Mouse (Mus musculus) right cerebral cortex, postnatal 14 days (tissue): ENCODE results near the gene Abhd17a.

ENCODE experiments used
- DNase-seq: peaks from one replicate; pipeline ENCODE4 v3.0.0; 2022

Gene Abhd17a

DNA sequence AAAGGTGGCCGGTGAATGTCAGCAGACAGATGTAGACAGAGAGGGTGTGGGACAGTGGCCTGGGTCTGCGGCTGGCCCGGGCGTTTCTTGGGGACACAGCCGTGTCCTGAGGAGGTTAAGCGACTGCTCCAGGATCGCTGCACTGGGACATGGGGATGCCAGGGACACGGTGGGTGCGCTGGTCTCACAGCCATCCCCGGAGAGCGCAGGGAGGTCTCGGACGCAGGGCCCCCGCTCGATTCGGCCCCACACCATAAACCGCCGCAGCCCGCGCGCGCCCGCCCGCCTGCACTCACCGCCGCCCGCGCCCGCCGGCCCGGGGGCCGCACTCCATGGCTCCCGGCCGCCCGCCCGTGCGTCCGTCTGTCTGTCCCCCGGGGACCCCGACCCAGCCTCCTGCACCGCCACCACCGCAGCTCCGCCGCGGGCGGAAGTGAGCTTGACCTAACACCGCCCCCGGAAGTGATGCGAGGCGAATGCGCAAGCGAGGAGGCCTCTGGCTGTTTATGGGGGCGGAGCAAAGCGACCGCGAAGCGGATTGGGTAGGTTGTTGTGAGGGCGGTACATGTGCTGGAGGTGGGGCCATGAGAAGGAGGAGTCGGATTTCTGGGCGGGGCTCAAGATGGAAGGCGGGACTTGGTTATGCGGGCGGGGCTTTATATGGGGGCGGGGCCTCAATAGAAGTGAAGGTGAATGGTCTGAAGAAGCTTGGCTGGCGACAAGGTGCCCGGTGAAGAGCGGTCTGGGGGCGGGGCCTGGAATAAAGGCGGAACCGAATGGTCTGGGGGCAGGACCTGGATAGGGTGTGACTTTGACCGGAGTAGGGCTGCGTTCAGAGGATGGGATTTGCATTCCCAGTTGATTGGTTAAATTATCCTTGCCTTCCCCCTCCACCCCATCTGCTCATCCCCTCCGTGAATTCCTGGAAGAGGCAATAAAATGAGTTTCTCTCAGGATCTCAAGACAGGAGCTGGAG, at the start of gene Abhd17a:
Abhd17a (minus strand) TSS at position 463 of the 976 bp plus-strand sequence.
- peak; percentile 93 for DNase-seq

DNA sequence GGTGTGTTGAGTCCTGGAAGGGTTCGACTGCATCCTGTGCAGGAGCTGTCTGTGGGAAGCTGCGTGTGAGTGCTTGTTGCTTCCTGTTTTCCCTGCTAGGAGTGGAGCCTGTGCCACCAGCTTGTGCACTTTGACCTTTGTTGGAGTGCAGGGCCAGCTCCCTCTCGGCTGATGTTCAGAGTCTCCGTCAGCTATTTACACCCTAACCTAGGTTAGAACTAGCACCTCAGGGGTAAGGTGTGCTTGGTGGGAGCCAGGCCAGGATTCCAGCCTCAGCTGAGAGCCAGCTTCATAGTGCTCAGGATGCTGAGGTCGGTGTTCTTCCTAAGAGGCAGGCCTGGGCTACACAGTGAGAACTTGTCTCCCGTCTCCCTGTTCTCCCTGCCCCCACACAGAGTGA, 45.2 kb upstream of the Abhd17a start:
- DNase-seq = no peak

DNA sequence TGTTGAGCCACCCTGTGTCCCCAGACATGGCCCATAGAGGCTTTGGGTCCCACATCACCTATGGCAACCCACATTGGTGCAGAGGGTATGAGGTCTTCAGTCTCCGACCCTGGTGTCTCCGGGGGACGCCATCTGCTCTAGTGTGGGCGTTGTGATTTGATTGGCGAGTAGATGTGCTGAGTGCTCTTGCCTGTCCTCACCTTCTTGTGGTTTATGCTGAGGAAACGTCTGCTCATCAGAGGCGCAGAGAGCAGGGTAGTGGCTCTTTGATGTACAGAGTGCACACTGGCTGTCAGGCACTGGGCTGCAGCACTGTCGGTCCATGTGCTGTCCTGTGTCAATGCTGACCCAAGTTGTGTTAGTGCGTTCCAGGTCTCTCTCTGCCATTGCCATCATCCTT, 38.8 kb upstream of the Abhd17a start:
- DNase-seq = no peak

DNA sequence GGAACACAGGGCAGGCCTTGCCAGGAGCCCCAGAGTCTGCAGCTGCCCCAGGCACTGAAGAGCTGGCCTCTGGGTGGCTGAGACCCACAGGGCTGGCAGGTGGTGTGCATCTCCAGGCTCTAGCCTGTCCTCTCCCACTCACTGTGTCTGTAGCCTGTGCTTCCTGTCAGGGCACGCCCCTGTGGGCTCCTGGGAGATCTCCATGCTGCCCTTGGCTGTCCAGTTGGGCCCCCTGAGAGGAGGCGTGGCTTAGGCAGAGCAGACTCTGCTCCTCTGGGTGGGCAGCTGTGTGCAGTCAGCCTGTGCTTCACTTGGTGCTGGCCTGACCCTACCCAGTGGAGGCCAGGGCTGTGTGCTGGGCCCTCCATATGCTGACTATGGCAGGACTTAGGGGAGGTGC, 37.5 kb upstream of the Abhd17a start:
- no peak for DNase-seq

DNA sequence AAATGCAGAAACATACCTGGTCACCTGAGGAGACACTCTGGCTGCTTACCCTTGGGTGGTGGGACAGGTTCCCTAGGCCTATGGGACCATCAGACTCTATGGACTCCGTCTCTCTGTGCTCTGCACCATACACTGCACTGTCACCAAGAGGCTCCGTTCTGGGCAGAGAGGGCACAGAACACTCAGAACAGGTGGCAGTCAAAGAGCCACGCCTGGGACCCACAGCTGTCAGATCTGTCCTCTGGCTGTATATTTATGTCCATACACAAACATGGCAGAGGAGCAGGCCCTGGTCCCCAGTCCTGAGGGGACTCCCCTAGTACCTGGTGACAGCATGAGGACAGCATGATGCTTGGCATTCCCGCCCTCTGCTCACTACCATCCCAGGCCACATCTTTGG, 35.6 kb upstream of the Abhd17a start:
- no peak for DNase-seq

DNA sequence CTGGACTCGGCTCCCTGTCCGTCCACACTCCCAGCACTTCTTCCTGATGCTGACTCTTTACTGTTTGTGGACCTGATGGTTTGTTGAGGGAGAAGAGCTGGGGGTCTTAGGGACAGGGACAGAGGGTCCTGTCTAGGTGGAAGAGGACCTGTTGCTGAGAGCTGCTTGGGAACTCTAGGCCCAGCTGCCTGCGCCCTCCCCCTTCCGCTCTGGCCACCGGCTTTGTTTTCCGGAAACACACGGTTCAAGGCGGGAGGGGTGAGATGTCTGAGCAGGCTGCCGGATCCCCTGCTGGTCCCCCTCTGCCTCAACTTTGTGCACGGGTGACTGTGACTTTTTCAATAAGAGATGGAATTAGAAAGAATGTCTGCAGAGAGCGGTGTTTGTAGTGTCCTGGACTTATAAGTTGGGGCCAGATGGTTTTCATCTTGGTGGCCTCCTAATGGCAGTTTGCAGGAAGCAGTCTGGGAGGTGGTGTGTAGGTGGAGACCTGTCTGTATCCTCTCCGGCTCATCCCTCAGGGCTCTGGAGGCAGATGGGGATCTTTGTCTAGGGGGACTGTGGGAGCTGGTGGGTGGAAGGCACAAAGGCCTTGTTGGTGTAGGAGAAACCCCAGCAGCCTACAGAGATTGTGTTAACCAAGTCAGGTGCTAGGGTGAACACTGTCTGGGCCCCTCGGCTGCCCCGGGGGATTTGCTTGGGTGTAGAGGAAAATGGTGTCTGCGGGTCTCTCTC, 33.5 kb upstream of the Abhd17a start:
- DNase-seq = no peak

DNA sequence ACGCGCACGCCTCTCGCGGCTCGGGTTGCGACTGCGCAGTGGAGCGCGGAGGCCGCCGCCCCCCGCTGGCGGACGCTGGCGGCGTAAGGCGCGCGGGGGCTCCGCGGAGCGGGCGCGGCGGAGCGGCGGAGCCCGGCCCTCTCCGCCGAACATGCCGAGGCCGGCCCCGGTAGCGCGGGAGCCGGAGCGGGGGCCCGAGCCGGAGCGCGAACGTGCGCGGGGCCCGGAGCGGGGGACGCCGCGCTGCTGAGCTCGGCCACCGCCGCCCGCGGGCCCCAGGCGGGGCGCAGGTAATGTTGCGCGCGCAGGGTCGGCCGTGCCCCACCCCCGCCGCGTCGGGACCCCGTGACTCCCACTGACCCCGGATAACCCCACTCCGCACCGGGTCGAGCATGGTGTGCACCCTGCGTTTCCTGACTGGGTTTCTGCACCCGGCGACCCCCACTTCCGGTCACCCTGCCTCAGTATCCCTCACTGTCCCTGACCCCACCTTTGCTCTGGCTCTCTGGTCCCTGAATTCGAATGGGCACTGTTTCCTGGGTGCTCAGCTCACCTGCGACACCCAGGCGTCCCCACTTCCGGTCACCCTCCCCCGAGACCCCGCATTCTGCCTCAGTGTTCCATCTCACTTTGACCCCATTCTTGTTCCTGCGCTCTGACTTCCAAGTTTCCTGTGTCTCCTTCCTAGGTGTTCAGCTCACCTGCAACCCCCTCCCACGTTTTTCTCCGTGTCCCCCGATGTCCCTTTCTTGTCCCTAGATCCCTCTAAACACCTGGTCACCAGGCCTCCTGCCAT, 32.7 kb upstream of the Abhd17a start, which contains the start of gene Csnk1g2:
Csnk1g2 (plus strand) TSS at position 178 of the 796 bp plus-strand sequence.
- DNase-seq = peak; percentile 69

DNA sequence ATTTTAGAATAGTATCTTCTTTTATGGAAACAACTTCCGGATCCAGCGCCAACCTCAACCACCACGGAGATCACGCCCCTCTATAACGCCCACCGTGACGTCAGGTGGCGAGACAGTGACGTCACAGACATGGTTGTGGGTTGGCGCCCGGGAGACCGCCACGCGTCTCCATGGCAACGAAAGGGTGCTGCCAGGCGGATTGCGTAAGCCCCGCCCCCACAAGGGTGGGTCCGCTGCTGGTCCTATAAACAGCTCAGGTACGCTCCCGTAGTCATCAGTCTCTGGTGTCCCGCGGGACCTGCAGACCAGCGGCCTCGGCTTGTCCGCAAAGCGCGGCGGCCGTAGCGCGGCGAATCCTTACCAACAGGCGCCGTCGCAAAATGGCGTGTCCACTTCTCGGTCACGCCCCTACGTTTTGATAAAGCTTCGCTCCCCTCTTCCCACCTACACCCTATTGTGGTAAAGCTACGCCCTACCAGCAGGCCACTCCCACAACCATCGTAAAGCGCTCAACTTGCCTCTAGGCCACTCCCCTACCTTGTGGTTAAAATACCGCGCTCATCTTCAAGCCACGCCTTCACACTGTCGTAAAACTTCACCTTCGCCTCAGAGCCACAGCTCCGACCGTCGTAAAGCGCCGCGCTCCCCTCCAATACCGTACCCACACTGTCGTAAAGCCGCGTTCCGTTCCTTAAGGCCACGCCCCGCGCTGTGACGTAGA, 32.0 kb upstream of the Abhd17a start:
- peak; percentile 100 for DNase-seq

DNA sequence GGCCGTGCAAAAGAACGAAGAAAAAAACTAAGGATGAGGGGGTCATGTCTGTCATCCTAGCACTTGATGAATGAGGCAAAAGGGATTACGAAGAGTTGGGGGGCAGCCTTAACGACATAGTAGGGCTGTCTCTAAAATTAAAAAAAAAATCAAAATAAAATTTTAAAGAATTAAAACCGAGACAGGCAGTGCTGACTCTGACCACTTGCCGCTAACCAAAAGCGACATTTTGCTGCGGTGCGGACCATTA, 31.5 kb upstream of the Abhd17a start:
- no peak for DNase-seq

DNA sequence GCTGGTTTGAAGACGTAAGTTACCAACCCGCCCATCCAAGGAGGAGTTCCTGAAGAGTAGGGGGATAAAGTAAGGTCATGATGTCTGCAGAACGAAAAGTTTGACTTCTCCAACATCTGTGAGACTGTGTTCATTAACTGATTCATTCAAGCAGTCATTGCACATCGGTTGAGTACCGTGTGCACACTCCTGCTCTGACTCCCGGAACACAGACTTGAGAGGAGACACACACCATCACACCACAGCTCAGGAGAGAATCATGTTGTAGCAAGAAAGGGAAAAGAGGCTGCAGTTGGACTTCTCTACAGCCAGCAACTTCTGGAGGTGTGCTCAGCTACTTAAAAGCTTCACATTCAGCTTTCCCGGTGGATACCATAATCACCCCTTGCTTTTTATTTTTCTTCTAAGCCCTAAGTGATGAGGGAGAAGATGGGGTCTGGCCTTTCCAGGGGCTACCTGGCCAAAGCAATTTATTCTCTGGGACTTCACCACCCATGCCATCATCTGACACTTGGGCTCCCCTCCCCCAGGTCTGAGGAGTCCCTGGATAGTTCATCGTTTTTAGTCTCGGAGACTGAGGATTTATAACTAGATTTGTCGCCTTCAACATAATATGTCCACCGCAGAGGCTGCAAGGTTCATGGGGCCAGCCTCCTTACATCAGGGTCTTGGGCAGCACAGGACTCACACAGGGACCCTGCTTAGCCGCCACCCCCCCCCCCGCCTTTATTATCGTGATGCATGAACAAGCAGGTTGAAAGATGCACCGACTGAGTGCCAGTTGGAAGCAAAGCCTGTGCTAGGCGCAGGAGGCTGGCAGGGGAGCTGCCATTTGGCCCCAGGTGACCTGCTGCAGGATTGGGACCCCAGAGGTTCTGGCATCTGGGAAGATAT, 30.9 kb upstream of the Abhd17a start:
- no peak for DNase-seq

DNA sequence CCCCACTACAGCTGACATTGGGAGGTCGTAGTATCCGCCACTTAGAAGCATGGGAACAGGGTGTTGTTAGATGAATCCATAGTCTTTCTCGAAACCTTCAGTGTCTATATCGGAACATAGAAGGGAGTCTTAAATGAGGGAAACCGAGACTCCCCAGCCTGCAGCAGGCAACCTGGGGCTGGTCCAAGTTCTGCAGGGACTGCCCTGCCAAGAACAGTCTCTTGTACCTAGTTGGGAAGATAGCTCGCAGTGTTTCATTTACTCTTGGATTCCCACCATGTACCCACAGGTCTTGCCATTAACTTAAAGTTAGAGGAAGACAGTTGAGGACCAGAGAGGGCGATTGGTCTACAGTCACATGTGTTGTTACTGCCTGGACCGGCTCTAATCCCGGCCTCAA, 30.2 kb upstream of the Abhd17a start:
- no peak for DNase-seq

DNA sequence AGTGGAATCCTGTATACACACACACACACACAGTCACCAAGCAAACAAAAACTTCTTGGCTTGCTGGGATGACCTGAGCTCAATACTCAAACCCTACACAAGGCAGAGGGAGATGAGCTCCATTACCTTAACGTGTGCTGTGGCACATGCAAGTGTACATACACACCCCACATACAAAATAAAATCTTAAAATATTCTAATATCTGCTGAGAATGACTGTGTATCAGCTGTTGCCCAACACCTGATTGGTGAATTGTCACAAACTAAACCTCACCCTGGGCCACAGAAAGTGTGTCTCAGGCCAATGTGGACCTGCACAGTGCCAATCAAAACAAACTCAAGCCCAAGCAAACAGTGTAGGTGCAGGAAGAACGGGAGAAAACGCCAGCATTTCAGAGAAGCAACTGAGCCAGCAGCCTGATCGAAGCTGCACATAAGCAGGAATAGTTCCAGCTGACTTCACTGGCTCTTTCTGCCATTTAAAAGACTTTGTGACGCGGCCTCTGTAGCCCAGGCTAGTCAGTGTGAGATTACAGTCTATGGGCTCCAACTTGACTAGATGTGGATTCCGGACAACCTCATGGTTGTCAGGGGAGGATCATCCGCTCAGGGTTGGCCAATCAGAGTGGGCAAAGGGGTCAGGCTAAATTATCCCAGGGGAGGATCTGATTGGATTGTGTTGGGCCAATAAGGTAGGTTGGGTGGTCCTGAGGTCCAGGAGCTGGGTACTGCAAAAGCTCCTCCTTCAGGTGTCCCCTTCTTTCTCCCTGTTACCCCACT, 29.5 kb upstream of the Abhd17a start:
- no peak for DNase-seq

DNA sequence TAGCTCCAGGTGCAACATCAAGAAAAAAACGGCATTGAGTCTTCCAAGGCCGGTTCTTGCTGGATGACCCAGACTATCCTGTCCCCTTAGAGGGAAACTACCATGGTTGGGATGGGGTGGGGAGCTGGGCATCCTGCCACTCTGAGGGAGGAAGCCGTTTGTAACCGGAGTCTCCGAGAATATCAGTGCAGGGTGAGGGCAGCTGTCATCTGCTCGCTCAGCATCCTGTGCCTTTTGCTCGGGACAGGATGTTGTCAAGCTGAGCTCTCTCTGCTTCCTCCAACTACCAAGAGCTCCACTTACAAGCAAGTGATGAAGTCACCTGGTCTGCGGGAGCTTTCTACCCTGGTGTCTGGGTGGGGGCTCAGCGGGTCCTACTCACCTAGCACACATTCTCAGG, 28.0 kb upstream of the Abhd17a start:
- DNase-seq = no peak

DNA sequence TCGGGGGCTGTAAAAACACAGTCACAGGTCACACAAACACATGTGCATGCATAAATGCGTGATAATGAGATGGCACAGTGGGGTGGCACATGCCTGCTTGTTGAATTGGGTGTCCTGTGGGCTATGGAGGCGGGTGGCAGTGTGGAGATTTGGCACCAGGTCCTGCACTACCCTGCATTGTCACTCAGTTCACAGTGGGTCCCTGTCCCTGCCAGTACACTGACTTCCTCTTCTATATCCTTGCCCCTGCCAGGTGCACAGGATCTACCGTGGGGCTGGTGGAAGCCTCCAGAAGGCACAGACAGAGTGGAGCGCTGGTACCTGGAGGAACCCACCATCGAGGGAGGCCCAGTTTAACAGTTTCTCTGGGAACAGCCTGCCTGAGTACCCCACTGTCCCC, 24.2 kb upstream of the Abhd17a start:
- DNase-seq = no peak

DNA sequence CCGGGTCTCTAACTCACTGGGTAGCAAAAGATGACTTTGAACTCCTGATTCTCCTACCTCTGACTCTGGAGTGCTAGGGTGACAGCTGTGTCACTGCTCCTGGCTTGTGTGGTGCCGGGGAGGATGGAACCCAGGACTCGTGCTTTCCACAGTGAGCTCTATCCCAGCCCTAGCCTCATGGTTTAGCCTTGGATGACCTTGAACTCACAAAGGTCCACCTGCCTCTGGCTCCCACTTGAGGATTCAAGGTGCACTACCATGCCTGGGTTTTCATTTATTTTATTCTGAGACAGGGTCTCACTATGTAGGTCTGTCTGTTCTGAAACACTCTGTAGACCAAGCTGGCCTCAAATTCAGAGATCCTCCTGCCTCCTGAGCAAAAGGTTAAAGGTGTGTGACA, 23.7 kb upstream of the Abhd17a start:
- DNase-seq = no peak

DNA sequence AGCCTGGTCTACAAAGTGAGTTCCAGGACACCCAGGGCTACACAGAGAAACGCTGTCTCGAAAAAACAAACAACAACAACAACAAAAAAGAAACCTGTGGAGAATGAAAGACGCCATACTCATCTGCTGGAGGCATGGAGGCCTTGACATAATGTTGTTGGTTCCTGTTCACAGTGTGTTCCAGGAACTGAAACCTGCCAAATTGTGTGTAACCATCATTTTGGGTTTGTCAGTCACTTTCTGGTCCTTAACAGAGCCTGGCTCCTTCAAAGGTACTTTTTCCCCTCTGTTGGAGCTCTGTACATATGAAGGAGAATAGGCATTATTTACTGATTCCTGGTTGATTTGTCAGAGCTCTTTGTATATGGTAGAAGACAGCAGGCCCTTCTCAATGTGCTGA, 21.8 kb upstream of the Abhd17a start:
- no peak for DNase-seq

DNA sequence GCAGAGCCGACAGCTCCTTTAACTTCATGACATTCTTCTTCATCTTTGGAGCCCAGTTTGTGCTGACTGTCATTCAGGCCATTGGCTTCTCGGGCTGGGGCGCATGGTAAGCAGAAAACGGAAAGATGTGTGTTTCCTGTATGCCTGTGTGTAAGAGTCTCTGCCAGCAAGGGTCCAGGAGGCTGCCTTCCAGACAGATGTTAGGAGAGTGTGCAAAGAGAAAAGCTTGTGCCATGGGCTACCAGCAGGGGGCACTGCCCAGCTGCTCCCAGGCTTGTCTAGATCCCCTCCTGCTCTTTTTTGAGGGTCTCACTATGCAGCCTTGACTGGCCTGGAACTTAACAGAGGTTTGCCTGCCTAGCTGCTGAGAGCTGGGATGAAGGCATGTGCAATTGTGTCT, 20.9 kb upstream of the Abhd17a start:
- peak; percentile 47 for DNase-seq

DNA sequence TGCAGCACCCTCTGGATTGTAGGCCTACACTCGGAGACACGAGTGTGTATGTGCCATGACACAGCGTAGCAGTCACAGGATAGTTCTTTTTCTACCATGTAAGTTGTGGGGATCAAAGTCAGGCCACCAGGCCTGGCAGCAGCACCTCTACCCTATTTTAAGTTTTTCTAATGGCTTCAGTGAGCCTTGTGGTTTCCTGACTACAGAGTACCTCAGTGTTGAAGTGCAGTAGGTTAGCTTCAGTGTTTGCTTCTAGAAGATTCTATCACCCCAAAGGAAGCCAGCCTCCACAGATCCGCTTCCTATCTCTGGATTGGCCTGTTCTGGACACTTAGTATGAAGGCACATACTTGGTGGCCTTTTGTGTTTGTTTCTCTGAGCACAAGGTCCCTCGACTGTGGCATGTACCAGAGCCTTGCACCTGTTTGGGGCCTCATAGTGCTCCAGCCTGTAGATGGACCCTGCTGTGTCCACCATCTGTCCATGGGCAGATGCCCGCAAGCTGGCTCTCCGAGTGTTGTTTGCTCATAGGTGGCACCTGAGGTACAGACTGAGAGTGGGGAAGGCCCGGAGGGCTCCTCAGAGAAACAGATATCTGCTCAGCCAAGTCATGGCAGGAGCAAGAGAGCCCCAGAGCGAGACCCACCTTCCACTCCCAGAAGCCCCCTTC, 20.1 kb upstream of the Abhd17a start:
- DNase-seq = no peak

DNA sequence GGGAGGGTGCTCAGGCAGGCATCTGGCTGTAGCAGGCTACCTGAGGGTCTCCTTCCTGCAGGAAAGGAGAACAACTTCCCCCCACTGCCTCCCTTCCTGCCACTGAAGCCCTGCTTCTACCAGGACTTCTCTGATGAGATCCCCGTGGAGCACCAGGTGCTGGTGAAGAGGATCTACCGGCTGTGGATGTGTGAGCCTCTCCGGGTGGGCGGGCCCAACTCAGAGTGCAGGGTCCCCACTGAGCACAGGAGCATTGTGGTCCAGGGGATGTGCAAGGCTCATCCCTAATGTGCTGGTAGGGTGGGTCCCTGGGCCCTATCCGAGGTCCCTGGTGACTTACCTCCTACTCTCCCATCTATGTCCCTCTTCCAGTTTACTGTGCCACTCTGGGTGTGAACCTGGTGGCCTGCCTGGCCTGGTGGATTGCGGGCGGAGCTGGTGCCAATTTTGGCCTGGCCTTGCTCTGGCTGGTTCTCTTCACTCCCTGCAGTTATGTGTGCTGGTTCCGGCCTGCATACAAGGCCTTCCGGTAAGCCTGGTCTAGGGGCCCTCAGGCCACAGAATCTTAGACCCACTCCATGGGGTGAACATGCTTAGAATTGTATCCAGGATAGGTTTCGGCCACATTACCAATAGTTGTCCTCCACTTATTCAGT, 19.3 kb upstream of the Abhd17a start:
- DNase-seq = no peak

DNA sequence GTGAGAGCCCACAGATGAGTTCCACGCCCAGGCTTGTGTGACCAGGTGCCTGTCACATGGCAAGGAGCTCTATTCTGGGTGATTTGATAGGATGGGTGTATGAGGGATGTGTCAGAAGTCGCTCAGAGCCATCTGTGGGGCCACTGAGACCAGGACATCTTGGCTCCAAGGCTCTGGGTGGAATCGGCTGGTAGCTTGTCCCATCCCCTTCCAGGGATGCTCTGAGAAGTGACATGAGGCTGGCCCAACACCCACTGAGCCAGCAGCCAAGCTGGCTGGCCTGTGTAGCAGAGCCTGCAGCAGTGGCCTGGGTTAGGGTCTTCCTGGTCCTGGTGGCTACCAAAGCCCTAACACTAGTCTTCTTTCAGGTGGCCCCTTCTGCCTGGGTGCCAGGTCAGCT, 18.3 kb upstream of the Abhd17a start:
- no peak for DNase-seq
